Mouse (Mus musculus) kidney, embryonic 16.5 days (tissue): ENCODE results near the gene Lamtor1. TPM values are rescaled to one million over a fixed set of nuclear protein-coding genes. Genes with fewer than 3 reads are reported as not detected.

ENCODE experiments used
- ATAC-seq: fragments of 200-750 bp; cut with Nextera tagmentation; 2 replicates; pipeline ENCODE4 v1.8.0; 2017; ENCODE audit warnings: moderate TSS enrichment; ENCODE audit not compliant: low FRiP score, low TSS enrichment
- H3K27ac ChIP-seq: fragments of 300-500 bp; sonication (generic); 2 replicates; pipeline ENCODE4 v1.5.1; 2014; ENCODE audit warnings: low read length
- H3K27me3 ChIP-seq: fragments of 300-500 bp; sonication (generic); 2 replicates; pipeline ENCODE4 v1.6.1; 2014; ENCODE audit warnings: low read length, control low read depth, mixed read lengths; ENCODE audit not compliant: insufficient read depth
- H3K36me3 ChIP-seq: fragments of 300-500 bp; sonication (generic); 2 replicates; pipeline ENCODE4 v1.6.1; 2014; ENCODE audit warnings: low read length, control low read depth, mixed read lengths; ENCODE audit not compliant: insufficient read depth
- H3K4me1 ChIP-seq: fragments of 300-500 bp; sonication (generic); 2 replicates; pipeline ENCODE4 v1.6.1; 2014; ENCODE audit warnings: low read length, control low read depth, mixed read lengths; ENCODE audit not compliant: insufficient read depth
- H3K4me2 ChIP-seq: fragments of 300-500 bp; sonication (generic); replicated peaks from 2 replicates; pipeline ENCODE4 v1.6.1; 2014; ENCODE audit warnings: low read depth, low read length
- H3K4me3 ChIP-seq: fragments of 300-500 bp; sonication (generic); 2 replicates; pipeline ENCODE4 v1.5.1; 2014; ENCODE audit warnings: mild to moderate bottlenecking, low read length
- H3K9ac ChIP-seq: fragments of 300-500 bp; sonication (generic); replicated peaks from 2 replicates; pipeline ENCODE4 v1.6.1; 2014; ENCODE audit warnings: low read length
- H3K9me3 ChIP-seq: fragments of 300-500 bp; sonication (generic); 2 replicates; pipeline ENCODE4 v1.6.1; 2016; ENCODE audit warnings: low read length, control low read depth
- WGBS: fragments of 180-500 bp; shearing (Covaris S2); extraction: QIAGEN DNeasy Blood & Tissue Kit; methylation state at CpG from one replicate; pipeline ENCODE4 v1.1.7; 2014; 5-methylcytosine and 5-hydroxymethylcytosine counted together
- polyA plus RNA-seq: library from polyadenylated mRNA; unstranded; fragments of >200 nt; fragmentation: Nextera tagmentation; extraction: Ambion mirVana; gene quantifications from 2 replicates; pipeline ENCODE4 v1.2.1, GENCODE M21; 2015

Gene Lamtor1
- polyA plus RNA-seq, 1 experiment from 2014 or later: 183 TPM

- H3K9ac ChIP-seq: no peak overlapping the region
- peaks cover 18% of the 10 kb centered on the region for H3K4me1 ChIP-seq
- no peaks in the 10 kb centered on the region for H3K27me3 ChIP-seq
- H3K4me2 ChIP-seq: peak overlapping the region; percentile 40
- peak; percentile 44; the same call in 1 of the 2 replicates for ATAC-seq
- H3K27ac ChIP-seq: peak overlapping the region; percentile 80
- 71% methylated on average over 7 of the region's 7 CpGs for WGBS
- H3K36me3 ChIP-seq: no peaks in the 10 kb centered on the region
- H3K9me3 ChIP-seq: no peaks in the 10 kb centered on the region
- peak overlapping the region; percentile 16 for H3K4me3 ChIP-seq
Measured at GRCm38 (mm10) chr7:101869163-101869500, 36.6 kb upstream of the Lamtor1 start.

GRCm38 (mm10) chr7:101870629-101871028 lies 35.1 kb upstream of the Lamtor1 start, which contains the start of gene Folr1:
Gene Folr1 (minus strand): TSS chr7:101870788.
- 46% methylated on average over 2 of the region's 2 CpGs for WGBS
- peak within 1 kb of the TSS; percentile 42 for H3K9ac ChIP-seq
- H3K4me2 ChIP-seq: peak within 1 kb of the TSS; percentile 40
- ATAC-seq: peak; percentile 78; the same call in 1 of the 2 replicates
- peaks cover 18% of the 10 kb centered on the region for H3K4me1 ChIP-seq
- H3K27me3 ChIP-seq: no peaks in the 10 kb centered on the region
- no peaks in the 10 kb centered on the region for H3K9me3 ChIP-seq
- H3K4me3 ChIP-seq: peak within 1 kb of the TSS; percentile 16
- H3K27ac ChIP-seq: peak within 1 kb of the TSS; percentile 80
- H3K36me3 ChIP-seq: no peaks in the 10 kb centered on the region

GRCm38 (mm10) chr7:101871296-101871695 lies 34.4 kb upstream of the Lamtor1 start:
- Histone ChIP-seq H3K9ac (no peak overlapping the region), H3K4me1 (peaks cover 18% of the 10 kb centered on the region), H3K4me3 (no peak overlapping the region), H3K27me3 (no peaks in the 10 kb centered on the region), H3K36me3 (no peaks in the 10 kb centered on the region), H3K27ac (peak overlapping the region; percentile 72), H3K4me2 (no peak overlapping the region), H3K9me3 (no peaks in the 10 kb centered on the region)
- ATAC-seq: no peak
- WGBS: 77% methylated on average over 3 of the region's 3 CpGs

GRCm38 (mm10) chr7:101875978-101876377 lies 29.7 kb upstream of the Lamtor1 start:
- no peak overlapping the region for H3K27ac ChIP-seq
- no peak for ATAC-seq
- no peaks in the 10 kb centered on the region for H3K4me1 ChIP-seq
- no peaks in the 10 kb centered on the region for H3K36me3 ChIP-seq
- WGBS: 97% methylated on average over 1 of the region's 1 CpGs
- H3K9ac ChIP-seq: no peak overlapping the region
- H3K27me3 ChIP-seq: no peaks in the 10 kb centered on the region
- H3K4me2 ChIP-seq: no peak overlapping the region
- H3K4me3 ChIP-seq: no peak overlapping the region
- H3K9me3 ChIP-seq: no peaks in the 10 kb centered on the region

GRCm38 (mm10) chr7:101880855-101881254 lies 24.8 kb upstream of the Lamtor1 start:
- Histone ChIP-seq H3K9ac (no peak overlapping the region), H3K4me3 (no peak overlapping the region), H3K4me2 (no peak overlapping the region), H3K27me3 (no peaks in the 10 kb centered on the region), H3K27ac (no peak overlapping the region), H3K36me3 (no peaks in the 10 kb centered on the region), H3K4me1 (no peaks in the 10 kb centered on the region), H3K9me3 (no peaks in the 10 kb centered on the region)
- ATAC-seq: no peak
- WGBS: 77% methylated on average over 4 of the region's 4 CpGs

GRCm38 (mm10) chr7:101882413-101883154 lies 23.1 kb upstream of the Lamtor1 start:
- H3K9me3 ChIP-seq: no peaks in the 10 kb centered on the region
- ATAC-seq: no peak
- H3K4me2 ChIP-seq: no peak overlapping the region
- no peaks in the 10 kb centered on the region for H3K27me3 ChIP-seq
- no peak overlapping the region for H3K4me3 ChIP-seq
- no peak overlapping the region for H3K27ac ChIP-seq
- WGBS: 60% methylated on average over 9 of the region's 9 CpGs
- no peaks in the 10 kb centered on the region for H3K36me3 ChIP-seq
- no peaks in the 10 kb centered on the region for H3K4me1 ChIP-seq
- H3K9ac ChIP-seq: 0 out of 2 replicates have a peak overlapping the region, but pooled peaks have one; percentile 0

GRCm38 (mm10) chr7:101884160-101884559 lies 21.5 kb upstream of the Lamtor1 start:
- Histone ChIP-seq H3K36me3 (no peaks in the 10 kb centered on the region), H3K27me3 (no peaks in the 10 kb centered on the region), H3K4me3 (no peak overlapping the region), H3K27ac (no peak overlapping the region), H3K9ac (no peak overlapping the region), H3K9me3 (no peaks in the 10 kb centered on the region), H3K4me2 (no peak overlapping the region), H3K4me1 (no peaks in the 10 kb centered on the region)
- ATAC-seq: no peak
- WGBS: 97% methylated on average over 4 of the region's 4 CpGs

- ATAC-seq: no peak
- Histone ChIP-seq H3K36me3 (no peaks in the 10 kb centered on the region), H3K27me3 (no peaks in the 10 kb centered on the region), H3K27ac (no peak overlapping the region), H3K4me1 (no peaks in the 10 kb centered on the region), H3K4me3 (no peak overlapping the region), H3K9ac (no peak overlapping the region), H3K9me3 (no peaks in the 10 kb centered on the region), H3K4me2 (no peak overlapping the region)
- WGBS: 90% methylated on average over 6 of the region's 6 CpGs
Measured at GRCm38 (mm10) chr7:101886274-101886673, 19.4 kb upstream of the Lamtor1 start.

GRCm38 (mm10) chr7:101888460-101888859 lies 17.2 kb upstream of the Lamtor1 start:
- Histone ChIP-seq H3K4me1 (no peaks in the 10 kb centered on the region), H3K4me3 (no peak overlapping the region), H3K27me3 (no peaks in the 10 kb centered on the region), H3K9me3 (no peaks in the 10 kb centered on the region), H3K9ac (no peak overlapping the region), H3K36me3 (no peaks in the 10 kb centered on the region), H3K27ac (no peak overlapping the region), H3K4me2 (no peak overlapping the region)
- no peak for ATAC-seq
- WGBS: 84% methylated on average over 4 of the region's 4 CpGs

GRCm38 (mm10) chr7:101895695-101896094 lies 10.0 kb upstream of the Lamtor1 start:
- WGBS: 32% methylated on average over 9 of the region's 9 CpGs
- no peaks in the 10 kb centered on the region for H3K36me3 ChIP-seq
- H3K4me2 ChIP-seq: peak overlapping the region; percentile 53
- peak overlapping the region; percentile 81 for H3K4me3 ChIP-seq
- H3K27ac ChIP-seq: peak overlapping the region; percentile 58; the same call in 1 of the 2 replicates
- peak overlapping the region; percentile 72 for H3K9ac ChIP-seq
- ATAC-seq: no peak
- no peaks in the 10 kb centered on the region for H3K27me3 ChIP-seq
- H3K9me3 ChIP-seq: no peaks in the 10 kb centered on the region
- peaks cover 6% of the 10 kb centered on the region; the same call in 1 of the 2 replicates for H3K4me1 ChIP-seq
